Mouse (Mus musculus) midbrain, embryonic 11.5 days (tissue): Measurements from ENCODE around the gene Mrps17. TPM values are rescaled to one million over a fixed set of nuclear protein-coding genes. Genes with fewer than 3 reads are reported as not detected.

Experiments
- ATAC-seq: fragments of 200-750 bp; cut with Nextera tagmentation; 2 replicates; pipeline ENCODE4 v1.8.0; 2017; ENCODE audit warnings: moderate TSS enrichment, moderate library complexity; ENCODE audit not compliant: low FRiP score
- DNase-seq: peaks from one replicate; pipeline ENCODE4 v3.0.0; 2015; ENCODE audit warnings: low spot score; ENCODE audit errors: missing footprints
- H3K27ac ChIP-seq: fragments of 300-500 bp; sonication (generic); 2 replicates; pipeline ENCODE4 v1.5.1; 2014; ENCODE audit warnings: low read depth, low read length
- H3K27me3 ChIP-seq: fragments of 300-500 bp; sonication (generic); 2 replicates; pipeline ENCODE4 v1.6.1; 2014; ENCODE audit warnings: mild to moderate bottlenecking, low read length, moderate library complexity, mixed read lengths; ENCODE audit not compliant: control insufficient read depth, insufficient read depth
- H3K36me3 ChIP-seq: fragments of 300-500 bp; sonication (generic); 2 replicates; pipeline ENCODE4 v1.6.1; 2014; ENCODE audit warnings: mild to moderate bottlenecking, low read length, moderate library complexity, mixed read lengths; ENCODE audit not compliant: control insufficient read depth, insufficient read depth
- H3K4me1 ChIP-seq: fragments of 300-500 bp; sonication (generic); 2 replicates; pipeline ENCODE4 v1.6.1; 2014; ENCODE audit warnings: low read length; ENCODE audit not compliant: control insufficient read depth, insufficient read depth
- H3K4me2 ChIP-seq: fragments of 300-500 bp; sonication (generic); 2 replicates; pipeline ENCODE4 v1.6.1; 2014; ENCODE audit warnings: mild to moderate bottlenecking, moderate library complexity
- H3K4me3 ChIP-seq: fragments of 300-500 bp; sonication (generic); 2 replicates; pipeline ENCODE4 v1.5.1; 2014; ENCODE audit warnings: low read depth, low read length
- H3K9ac ChIP-seq: fragments of 300-500 bp; sonication (generic); 2 replicates; pipeline ENCODE4 v1.6.1; 2014; ENCODE audit warnings: low read length
- H3K9me3 ChIP-seq: fragments of 300-500 bp; sonication (generic); 2 replicates; pipeline ENCODE4 v1.6.1; 2016; ENCODE audit warnings: low read length; ENCODE audit not compliant: control insufficient read depth
- WGBS: fragments of 180-500 bp; shearing (Covaris S2); extraction: QIAGEN DNeasy Blood & Tissue Kit; methylation state at CpG from one replicate; pipeline ENCODE4 v1.1.7; 2014; 5-methylcytosine and 5-hydroxymethylcytosine counted together
- polyA plus RNA-seq: library from polyadenylated mRNA; unstranded; fragments of >200 nt; fragmentation: Nextera tagmentation; extraction: Ambion mirVana; gene quantifications from 2 replicates; pipeline ENCODE4 v1.2.1, GENCODE M21; 2014

Gene Mrps17
- polyA plus RNA-seq, 1 experiment from 2014 or later = 180 TPM

DNA sequence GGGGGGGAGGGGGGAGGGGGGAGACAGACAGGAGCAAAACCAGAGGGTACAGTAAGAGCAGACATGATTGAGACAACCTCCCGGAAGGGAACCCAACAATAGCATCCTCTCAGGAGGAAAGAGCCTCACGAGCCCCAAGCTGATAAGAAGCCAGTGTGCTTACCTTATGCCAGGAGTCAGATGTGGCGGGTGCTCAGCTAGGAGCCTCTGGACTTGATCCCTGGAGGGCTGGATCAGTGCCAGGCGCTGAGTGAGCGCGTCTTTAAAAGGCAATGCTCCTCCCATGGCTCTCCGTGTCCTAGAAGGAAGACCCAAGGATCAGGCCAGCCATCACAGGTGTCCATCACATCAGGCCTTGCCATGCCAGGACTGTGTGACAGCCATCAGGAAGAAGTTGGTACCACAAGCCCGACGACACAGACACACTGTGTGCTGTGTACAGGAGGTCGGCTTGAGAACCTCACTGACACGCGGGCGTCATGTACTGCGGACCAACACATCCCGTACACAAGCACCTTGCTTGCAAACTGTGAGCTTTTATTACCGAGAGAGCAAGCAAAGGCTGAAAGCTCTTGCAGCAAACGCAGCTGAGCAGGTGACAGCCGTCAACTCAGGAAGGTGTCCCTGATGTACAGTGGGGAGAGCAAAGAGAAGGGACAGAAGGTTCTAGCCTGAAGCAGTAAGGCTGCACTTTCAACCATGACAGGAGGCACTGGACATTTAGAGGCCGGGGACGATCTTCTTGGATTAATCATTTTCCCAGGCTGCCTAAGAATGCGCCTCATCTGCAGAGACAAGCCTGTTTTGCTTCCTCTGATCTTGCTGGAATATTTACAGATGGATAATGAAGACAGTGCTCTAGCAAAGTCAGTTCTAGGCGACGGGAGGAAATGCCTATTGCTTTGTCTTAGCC is 55.4 kb downstream of the Mrps17 start:
- H3K4me3 ChIP-seq = no peak overlapping the region
- 88% methylated on average over 23 of the region's 23 CpGs for WGBS
- H3K9me3 ChIP-seq = no peaks in the 10 kb centered on the region
- ATAC-seq (no peak), DNase-seq (no peak)
- no peaks in the 10 kb centered on the region for H3K4me1 ChIP-seq
- no peak overlapping the region for H3K4me2 ChIP-seq
- no peaks in the 10 kb centered on the region for H3K27me3 ChIP-seq
- H3K27ac ChIP-seq = no peak overlapping the region
- no peak overlapping the region for H3K9ac ChIP-seq
- H3K36me3 ChIP-seq = peaks cover 2% of the 10 kb centered on the region; the same call in 1 of the 2 replicates

Other genes starting within 250 kb of the Mrps17 start
- 41.9 and 43.1 TPM in 2 replicates for gene Sfswap, start 214.3 kb upstream of the Mrps17 start, polyA plus RNA-seq
- 3.6 and 4.6 TPM in 2 replicates for gene Mmp17, start 131.3 kb upstream of the Mrps17 start, polyA plus RNA-seq
- 6.1 and 8.2 TPM in 2 replicates for gene Zfp11, start 45.4 kb upstream of the Mrps17 start, polyA plus RNA-seq
- not detected in 2 replicates for gene Sept14, start 7.0 kb upstream of the Mrps17 start, polyA plus RNA-seq
- 83.6 and 89.0 TPM in 2 replicates for gene Nipsnap2, start 9.6 kb downstream of the Mrps17 start, polyA plus RNA-seq
- 42.2 and 42.3 TPM in 2 replicates for gene Psph, start 72.0 kb downstream of the Mrps17 start, polyA plus RNA-seq
- 48.2 and 53.4 TPM in 2 replicates for gene Sumf2, start 131.5 kb downstream of the Mrps17 start, polyA plus RNA-seq
- gene Chchd2, start 172.0 kb downstream of the Mrps17 start, polyA plus RNA-seq = 880 and 964 TPM in 2 replicates
- 7.1 and 9.3 TPM in 2 replicates for gene Zbed5, start 180.2 kb downstream of the Mrps17 start, polyA plus RNA-seq
- 0.18 and 0.22 TPM in 2 replicates for gene Phkg1, start 183.1 kb downstream of the Mrps17 start, polyA plus RNA-seq
- gene Nupr1l, start 193.0 kb downstream of the Mrps17 start, polyA plus RNA-seq = 3.7 and 5.4 TPM in 2 replicates
- 36.0 and 36.8 TPM in 2 replicates for gene Vkorc1l1, start 226.5 kb downstream of the Mrps17 start, polyA plus RNA-seq